Mouse (Mus musculus): ENCODE results near the gene Tshz2.

The Tshz2 gene

GRCm38 (mm10) chr2:170094871-170095270, 462.1 kb downstream of the Tshz2 start:
- CTCF ChIA-PET: interaction anchor here in 3 of 4 experiments (0.5 to 1.8 kb wide), 7 partner anchors 17 to 1683 kb away, joined by 3 to 8 read pairs (median 4); no protein-coding TSS in a partner anchor
- POLR2A ChIA-PET: interaction anchor here (0.6 to 1.4 kb wide), 10 partner anchors 9 to 1955 kb away, joined by 3 to 7 read pairs (median 4); no protein-coding TSS in a partner anchor

- ChIA-PET CTCF (interaction anchor here (0.5 to 2.3 kb wide), 83 partner anchors 8 to 1095 kb away, joined by 3 to 17 read pairs (median 4); partner anchors contain the start of gene Zfp217 (in 1 of the 4)), POLR2A (interaction anchor here in 3 of 4 experiments (0.6 to 1.2 kb wide), 8 partner anchors 38 to 265 kb away, joined by 3 to 4 read pairs (median 3); no protein-coding TSS in a partner anchor)
These were observed 468.3 kb downstream of the Tshz2 start for GRCm38 (mm10) chr2:170101132-170101531.

- ChIA-PET CTCF (interaction anchor here (0.7 to 4.0 kb wide), 20 partner anchors 9 to 303 kb away, joined by 3 to 31 read pairs (median 5); no protein-coding TSS in a partner anchor), POLR2A (interaction anchor here in 2 of 4 experiments (0.6 to 1.2 kb wide), 2 partner anchors 37 to 396 kb away, joined by 3 read pairs; no protein-coding TSS in a partner anchor)
These were observed 469.1 kb downstream of the Tshz2 start for GRCm38 (mm10) chr2:170101932-170102331.

GRCm38 (mm10) chr2:170103341-170103740, 470.5 kb downstream of the Tshz2 start:
- POLR2A ChIA-PET: interaction anchor here (0.7 to 1.7 kb wide), 6 partner anchors 9 to 164 kb away, joined by 3 to 7 read pairs (median 4); partner anchors contain the start of gene Zfp217 (in 1 of the 4)
- CTCF ChIA-PET: interaction anchor here (0.6 to 4.0 kb wide), 44 partner anchors 10 to 1045 kb away, joined by 3 to 31 read pairs (median 3); no protein-coding TSS in a partner anchor

- CTCF ChIA-PET: interaction anchor here (0.5 to 4.0 kb wide), 56 partner anchors 10 to 1955 kb away, joined by 3 to 31 read pairs (median 3); no protein-coding TSS in a partner anchor
- POLR2A ChIA-PET: interaction anchor here (0.6 to 1.7 kb wide), 11 partner anchors 8 to 197 kb away, joined by 3 to 7 read pairs (median 4); partner anchors contain the start of gene Zfp217 (in 1 of the 4)
These were observed 471.0 kb downstream of the Tshz2 start for GRCm38 (mm10) chr2:170103852-170104251.

GRCm38 (mm10) chr2:170104396-170104795, 471.6 kb downstream of the Tshz2 start:
- CTCF ChIA-PET: interaction anchor here (0.5 to 4.0 kb wide), 55 partner anchors 9 to 1955 kb away, joined by 3 to 31 read pairs (median 3); no protein-coding TSS in a partner anchor
- POLR2A ChIA-PET: interaction anchor here (0.6 to 1.7 kb wide), 11 partner anchors 9 to 206 kb away, joined by 3 to 7 read pairs (median 4); partner anchors contain the start of gene Zfp217 (in 2 of the 4)

- POLR2A ChIA-PET: interaction anchor here in 2 of 4 experiments (0.6 to 1.2 kb wide), 3 partner anchors 34 to 100 kb away, joined by 3 to 9 read pairs (median 3); no protein-coding TSS in a partner anchor
- CTCF ChIA-PET: interaction anchor here in 2 of 4 experiments (0.5 to 4.0 kb wide), 5 partner anchors 15 to 1296 kb away, joined by 3 to 31 read pairs (median 4); no protein-coding TSS in a partner anchor
These were observed 473.2 kb downstream of the Tshz2 start for GRCm38 (mm10) chr2:170106000-170106399.

GRCm38 (mm10) chr2:170107791-170108190, 475.0 kb downstream of the Tshz2 start:
- CTCF ChIA-PET: interaction anchor here in 1 of 4 experiments (1.5 kb wide), 1 partner anchor 10 kb away, joined by 4 read pairs; no protein-coding TSS in a partner anchor
- POLR2A ChIA-PET: interaction anchor here in 1 of 4 experiments (0.5 kb wide), 1 partner anchor 543 kb away, joined by 3 read pairs; no protein-coding TSS in a partner anchor

- CTCF ChIA-PET: interaction anchor here in 3 of 4 experiments (0.6 to 2.7 kb wide), 6 partner anchors 8 to 234 kb away, joined by 3 to 10 read pairs (median 4); no protein-coding TSS in a partner anchor
- POLR2A ChIA-PET: interaction anchor here in 3 of 4 experiments (0.6 to 6.2 kb wide), 12 partner anchors 8 to 597 kb away, joined by 3 to 29 read pairs (median 5); partner anchors contain the start of gene Zfp217 (in 1 of the 3)
These were observed 476.7 kb downstream of the Tshz2 start for GRCm38 (mm10) chr2:170109528-170109927.

- ChIA-PET POLR2A (interaction anchor here in 3 of 4 experiments (0.6 to 6.2 kb wide), 13 partner anchors 11 to 167 kb away, joined by 3 to 29 read pairs (median 4); no protein-coding TSS in a partner anchor), CTCF (interaction anchor here in 3 of 4 experiments (0.6 to 2.7 kb wide), 6 partner anchors 9 to 1119 kb away, joined by 3 to 10 read pairs (median 4); no protein-coding TSS in a partner anchor)
These were observed 477.5 kb downstream of the Tshz2 start for GRCm38 (mm10) chr2:170110306-170110705.

- ChIA-PET POLR2A (interaction anchor here in 3 of 4 experiments (0.7 to 2.7 kb wide), 9 partner anchors 11 to 93 kb away, joined by 3 to 23 read pairs (median 4); no protein-coding TSS in a partner anchor), CTCF (interaction anchor here (0.6 to 4.2 kb wide), 24 partner anchors 9 to 1212 kb away, joined by 3 to 30 read pairs (median 3); no protein-coding TSS in a partner anchor)
These were observed 484.0 kb downstream of the Tshz2 start for GRCm38 (mm10) chr2:170116704-170117281.

- ChIA-PET POLR2A (interaction anchor here (0.5 to 4.2 kb wide), 24 partner anchors 8 to 593 kb away, joined by 3 to 29 read pairs (median 4); partner anchors contain the start of gene Zfp217 (in 1 of the 4)), CTCF (interaction anchor here (0.6 to 2.6 kb wide), 11 partner anchors 7 to 1494 kb away, joined by 3 to 12 read pairs (median 5); no protein-coding TSS in a partner anchor)
These were observed 487.6 kb downstream of the Tshz2 start for GRCm38 (mm10) chr2:170120139-170121027.
